Mouse (Mus musculus): ENCODE results near the gene Mgat4d. TPM values are rescaled to one million over a fixed set of nuclear protein-coding genes. Genes with fewer than 3 reads are reported as not detected.
A peak's percentile ranks its signal among the peaks of the same experiment; 100 is the strongest.
"Not testable (repeated sequence)": the region's sequence is repeated elsewhere in the genome, so short reads cannot be mapped to it uniquely, and the experiment has no call there.

Mgat4d gene
- total RNA-seq (2014; rRNA removed) = not detected in 2 replicates
- polyA plus RNA-seq (2012; rRNA removed) = not detected in 2 replicates

DNA sequence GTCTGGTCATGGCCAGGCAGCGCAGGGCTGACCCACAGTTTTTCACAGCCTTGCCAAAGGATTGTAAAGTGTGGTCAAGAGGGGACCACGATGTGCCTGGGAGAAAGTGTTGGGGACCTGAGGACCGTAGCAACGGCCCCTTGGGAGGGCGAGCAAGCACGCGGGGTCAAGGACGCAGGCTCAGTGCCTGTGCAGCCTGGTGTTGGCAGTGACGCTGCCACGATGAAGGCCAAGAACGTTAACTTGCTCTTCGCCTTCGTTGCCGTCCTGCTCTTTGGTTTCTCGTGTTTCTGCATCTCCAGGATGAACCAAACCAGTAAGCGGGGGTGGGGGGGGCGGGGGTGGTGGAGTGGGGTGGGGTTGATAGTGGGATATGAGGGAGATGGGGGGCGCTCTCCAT is at the start of gene Mgat4d:
Gene Mgat4d, plus strand, starts transcription at position 209 of the 400 bp plus-strand sequence.
- TF ChIP-seq POLR2A (IDR thresholded peaks at IDR 0.05; ENCODE audit: extremely low read depth, insufficient read depth, low read length) (no peak), CTCF (IDR thresholded peaks at IDR 0.05; ENCODE audit: low read depth, low read length) (no peak)
- 68% methylated on average over 18 of the region's 18 CpGs for WGBS
- no peak within 1 kb of the TSS for H3K9ac ChIP-seq (ENCODE audit: low read depth, low read length)
- H3K4me3 ChIP-seq (ENCODE audit: insufficient read depth, low read depth, low read length) = no peak within 1 kb of the TSS
- no peak within 1 kb of the TSS for H3K27ac ChIP-seq (replicated peaks; ENCODE audit: insufficient read depth, low read depth, low read length)
- no peaks in the 10 kb centered on the region for H3K36me3 ChIP-seq (ENCODE audit: control insufficient read depth, insufficient read depth, low read length)
- no peaks in the 10 kb centered on the region for H3K4me1 ChIP-seq (ENCODE audit: control insufficient read depth, insufficient read depth, low read length)
- H3K27me3 ChIP-seq (ENCODE audit: control insufficient read depth, insufficient read depth, low read length) = no peaks in the 10 kb centered on the region
- H3K79me2 ChIP-seq (ENCODE audit: control insufficient read depth, insufficient read depth, low read length) = no peaks in the 10 kb centered on the region
- no peak for DNase-seq (ENCODE audit: extremely low read depth, low read depth, low spot score)

DNA sequence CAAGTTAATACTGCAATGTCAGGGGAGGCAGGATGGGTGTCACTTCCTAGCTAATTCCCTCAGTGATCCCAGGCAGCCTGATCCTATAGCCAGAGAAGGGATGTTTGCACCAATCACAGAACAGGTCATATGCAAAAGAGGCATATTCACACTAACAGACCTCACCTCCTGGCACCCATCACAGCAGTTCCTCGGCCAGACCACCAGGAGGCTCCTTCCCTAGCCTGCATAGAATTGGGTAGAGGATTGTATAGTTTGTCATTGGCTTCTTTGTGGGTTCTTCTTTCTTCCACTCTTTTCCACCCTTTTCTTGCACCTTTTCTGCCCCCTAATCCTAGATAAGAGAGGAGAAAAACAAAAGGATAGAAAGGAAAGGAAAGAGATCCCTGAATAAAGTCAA is 48.1 kb upstream of the Mgat4d start:
- TF ChIP-seq CTCF (IDR thresholded peaks at IDR 0.05; ENCODE audit: low read depth, low read length) = peak; percentile 66
- no peak for TF ChIP-seq POLR2A (IDR thresholded peaks at IDR 0.05; ENCODE audit: extremely low read depth, insufficient read depth, low read length)
- Histone ChIP-seq H3K9ac (ENCODE audit: low read depth, low read length) (no peak overlapping the region), H3K27me3 (ENCODE audit: control insufficient read depth, insufficient read depth, low read length) (no peaks in the 10 kb centered on the region; the same call in 1 of the 2 replicates), H3K36me3 (ENCODE audit: control insufficient read depth, insufficient read depth, low read length) (no peaks in the 10 kb centered on the region), H3K79me2 (ENCODE audit: control insufficient read depth, insufficient read depth, low read length) (no peaks in the 10 kb centered on the region), H3K4me3 (ENCODE audit: insufficient read depth, low read depth, low read length) (no peak overlapping the region), H3K27ac (replicated peaks; ENCODE audit: insufficient read depth, low read depth, low read length) (no peak overlapping the region), H3K4me1 (ENCODE audit: control insufficient read depth, insufficient read depth, low read length) (no peaks in the 10 kb centered on the region)
- peak; percentile 1 for DNase-seq (ENCODE audit: extremely low read depth, low read depth, low spot score)
- 48% methylated on average over 1 of the region's 1 CpGs for WGBS

GRCm38 (mm10) chr8:83304946-83305345 is 43.3 kb upstream of the Mgat4d start:
- 87% methylated on average over 1 of the region's 1 CpGs for WGBS
- H3K4me3 ChIP-seq (ENCODE audit: insufficient read depth, low read depth, low read length) = no peak overlapping the region
- no peaks in the 10 kb centered on the region for H3K79me2 ChIP-seq (ENCODE audit: control insufficient read depth, insufficient read depth, low read length)
- H3K27ac ChIP-seq (replicated peaks; ENCODE audit: insufficient read depth, low read depth, low read length) = no peak overlapping the region
- no peak for DNase-seq (ENCODE audit: extremely low read depth, low read depth, low spot score)
- H3K4me1 ChIP-seq (ENCODE audit: control insufficient read depth, insufficient read depth, low read length) = no peaks in the 10 kb centered on the region
- H3K9ac ChIP-seq (ENCODE audit: low read depth, low read length) = no peak overlapping the region
- no peak for TF ChIP-seq CTCF (IDR thresholded peaks at IDR 0.05; ENCODE audit: low read depth, low read length)
- TF ChIP-seq POLR2A (IDR thresholded peaks at IDR 0.05; ENCODE audit: extremely low read depth, insufficient read depth, low read length) = no peak
- H3K36me3 ChIP-seq (ENCODE audit: control insufficient read depth, insufficient read depth, low read length) = no peaks in the 10 kb centered on the region
- no peaks in the 10 kb centered on the region; the same call in 1 of the 2 replicates for H3K27me3 ChIP-seq (ENCODE audit: control insufficient read depth, insufficient read depth, low read length)

DNA sequence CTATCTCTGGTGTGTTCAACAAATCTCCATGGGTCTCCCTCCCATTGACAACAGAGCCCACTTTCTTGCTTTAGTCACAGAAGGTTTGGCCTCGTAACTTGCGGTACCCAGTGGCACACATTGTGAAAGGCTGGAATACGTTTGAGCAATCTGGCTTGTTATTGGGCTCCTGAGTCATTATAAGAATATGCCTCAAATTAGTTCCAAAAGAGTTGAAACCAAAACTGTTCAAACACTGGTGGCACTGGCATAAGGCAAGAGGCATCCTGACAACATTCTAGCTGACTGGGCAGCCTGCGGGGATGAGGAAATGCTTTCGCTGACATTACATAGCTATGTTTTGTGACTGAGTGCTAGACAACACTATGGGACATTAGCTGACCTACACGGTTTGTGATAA is 38.4 kb upstream of the Mgat4d start:
- TF ChIP-seq CTCF (IDR thresholded peaks at IDR 0.05; ENCODE audit: low read depth, low read length) (no peak), POLR2A (IDR thresholded peaks at IDR 0.05; ENCODE audit: extremely low read depth, insufficient read depth, low read length) (no peak)
- Histone ChIP-seq H3K36me3 (ENCODE audit: control insufficient read depth, insufficient read depth, low read length) (peaks cover 11% of the 10 kb centered on the region; the same call in 1 of the 2 replicates), H3K9ac (ENCODE audit: low read depth, low read length) (no peak overlapping the region), H3K4me3 (ENCODE audit: insufficient read depth, low read depth, low read length) (no peak overlapping the region), H3K27ac (replicated peaks; ENCODE audit: insufficient read depth, low read depth, low read length) (no peak overlapping the region), H3K4me1 (ENCODE audit: control insufficient read depth, insufficient read depth, low read length) (no peaks in the 10 kb centered on the region), H3K27me3 (ENCODE audit: control insufficient read depth, insufficient read depth, low read length) (no peaks in the 10 kb centered on the region), H3K79me2 (ENCODE audit: control insufficient read depth, insufficient read depth, low read length) (no peaks in the 10 kb centered on the region)
- whole genome bisulfite sequencing = 84% methylated on average over 6 of the region's 6 CpGs
- no peak for DNase-seq (ENCODE audit: extremely low read depth, low read depth, low spot score)

GRCm38 (mm10) chr8:83315084-83315483 is 33.2 kb upstream of the Mgat4d start:
- H3K36me3 ChIP-seq (ENCODE audit: control insufficient read depth, insufficient read depth, low read length) = peaks cover 34% of the 10 kb centered on the region
- WGBS = 89% methylated on average over 4 of the region's 4 CpGs
- not testable (repeated sequence) for H3K4me3 ChIP-seq (ENCODE audit: insufficient read depth, low read depth, low read length); DNase-seq (ENCODE audit: extremely low read depth, low read depth, low spot score); H3K4me1 ChIP-seq (ENCODE audit: control insufficient read depth, insufficient read depth, low read length); H3K27me3 ChIP-seq (ENCODE audit: control insufficient read depth, insufficient read depth, low read length); H3K79me2 ChIP-seq (ENCODE audit: control insufficient read depth, insufficient read depth, low read length); H3K27ac ChIP-seq (replicated peaks; ENCODE audit: insufficient read depth, low read depth, low read length); H3K9ac ChIP-seq (ENCODE audit: low read depth, low read length)

- no peak for DNase-seq (ENCODE audit: extremely low read depth, low read depth, low spot score)
- H3K9ac ChIP-seq (ENCODE audit: low read depth, low read length) = no peak overlapping the region
- no peaks in the 10 kb centered on the region for H3K27me3 ChIP-seq (ENCODE audit: control insufficient read depth, insufficient read depth, low read length)
- 93% methylated on average over 2 of the region's 2 CpGs for WGBS
- TF ChIP-seq POLR2A (IDR thresholded peaks at IDR 0.05; ENCODE audit: extremely low read depth, insufficient read depth, low read length) (no peak), CTCF (IDR thresholded peaks at IDR 0.05; ENCODE audit: low read depth, low read length) (no peak)
- no peak overlapping the region for H3K4me3 ChIP-seq (ENCODE audit: insufficient read depth, low read depth, low read length)
- no peak overlapping the region for H3K27ac ChIP-seq (replicated peaks; ENCODE audit: insufficient read depth, low read depth, low read length)
- H3K4me1 ChIP-seq (ENCODE audit: control insufficient read depth, insufficient read depth, low read length) = no peaks in the 10 kb centered on the region
- peaks cover 35% of the 10 kb centered on the region for H3K36me3 ChIP-seq (ENCODE audit: control insufficient read depth, insufficient read depth, low read length)
- H3K79me2 ChIP-seq (ENCODE audit: control insufficient read depth, insufficient read depth, low read length) = no peaks in the 10 kb centered on the region
Observed at GRCm38 (mm10) chr8:83315691-83316090, 32.6 kb upstream of the Mgat4d start.

Measured in liver, adult 2 months (tissue).